Mouse (Mus musculus) adrenal gland, adult 8-10 months (tissue): ENCODE data around the gene Nexn. TPM values are rescaled to one million over a fixed set of nuclear protein-coding genes. Genes with fewer than 3 reads are reported as not detected.
A peak's percentile ranks its signal among the peaks of the same experiment; 100 is the strongest.

Experiments used
- DNase-seq: peaks from one replicate; pipeline ENCODE4 v3.0.0; 2022
- total RNA-seq, 4 experiments: library from RNA; stranded (reverse); gene quantifications; 2 replicates each; pipeline ENCODE4 v1.2.4; 2022

The Nexn gene
- total RNA-seq, 4 experiments from 2014 or later: 2.8 to 4.0 (median 3.1) TPM

DNA sequence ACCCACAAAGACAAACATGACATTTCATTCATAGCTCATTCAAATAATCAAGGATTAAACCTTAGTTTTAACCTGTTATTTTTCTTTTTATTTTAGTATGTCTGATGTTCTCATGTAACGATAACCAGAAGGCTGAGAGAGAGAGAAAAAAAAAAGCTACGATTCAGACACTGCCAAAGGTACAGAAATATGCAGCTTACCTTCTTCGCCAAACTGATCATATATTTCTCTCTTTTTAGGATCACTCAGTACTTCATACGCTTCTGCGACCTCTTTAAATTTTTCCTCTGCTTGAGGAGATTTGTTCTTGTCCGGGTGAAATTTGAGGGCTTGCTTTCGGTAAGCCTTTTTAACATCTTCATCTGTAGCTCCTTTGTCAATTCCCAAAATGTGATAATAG lies 73.0 kb downstream of the Nexn start:
- no peak for DNase-seq

DNA sequence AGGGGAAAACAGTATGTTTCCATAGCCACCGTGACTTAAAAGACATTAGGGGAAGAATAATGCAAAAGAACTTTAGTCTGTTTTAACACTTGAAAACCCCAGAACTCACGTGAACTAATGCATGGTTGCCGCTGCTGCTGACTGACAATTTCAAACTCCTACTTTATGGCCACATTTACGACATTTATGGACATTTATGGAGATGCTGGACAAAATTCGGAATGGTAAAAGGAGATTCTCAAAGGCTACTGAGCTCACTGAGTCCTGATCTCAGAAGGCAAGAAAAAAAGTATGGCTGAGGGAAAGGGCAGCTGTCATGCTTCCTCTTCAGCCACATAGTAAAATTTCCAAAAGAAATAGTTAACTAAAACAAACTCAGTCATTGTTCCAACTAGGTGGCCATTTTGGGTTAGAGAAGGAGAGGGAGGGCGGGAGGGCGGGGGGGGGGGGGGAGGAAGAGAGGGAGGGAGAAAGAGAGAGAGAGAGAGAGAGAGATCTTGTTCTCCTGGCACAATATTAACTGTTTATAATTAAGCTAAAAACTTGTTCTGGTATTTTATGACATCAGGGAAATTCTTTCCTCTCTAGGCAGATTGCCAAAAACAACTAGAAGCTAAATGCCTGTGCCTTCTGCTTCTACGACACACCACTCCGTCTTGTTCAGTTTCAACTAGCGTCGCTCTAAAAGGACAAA lies 73.8 kb downstream of the Nexn start:
- DNase-seq: no peak

- DNase-seq: peak; percentile 24
Observed at GRCm38 (mm10) chr3:152191791-152192237, 74.3 kb downstream of the Nexn start.

DNA sequence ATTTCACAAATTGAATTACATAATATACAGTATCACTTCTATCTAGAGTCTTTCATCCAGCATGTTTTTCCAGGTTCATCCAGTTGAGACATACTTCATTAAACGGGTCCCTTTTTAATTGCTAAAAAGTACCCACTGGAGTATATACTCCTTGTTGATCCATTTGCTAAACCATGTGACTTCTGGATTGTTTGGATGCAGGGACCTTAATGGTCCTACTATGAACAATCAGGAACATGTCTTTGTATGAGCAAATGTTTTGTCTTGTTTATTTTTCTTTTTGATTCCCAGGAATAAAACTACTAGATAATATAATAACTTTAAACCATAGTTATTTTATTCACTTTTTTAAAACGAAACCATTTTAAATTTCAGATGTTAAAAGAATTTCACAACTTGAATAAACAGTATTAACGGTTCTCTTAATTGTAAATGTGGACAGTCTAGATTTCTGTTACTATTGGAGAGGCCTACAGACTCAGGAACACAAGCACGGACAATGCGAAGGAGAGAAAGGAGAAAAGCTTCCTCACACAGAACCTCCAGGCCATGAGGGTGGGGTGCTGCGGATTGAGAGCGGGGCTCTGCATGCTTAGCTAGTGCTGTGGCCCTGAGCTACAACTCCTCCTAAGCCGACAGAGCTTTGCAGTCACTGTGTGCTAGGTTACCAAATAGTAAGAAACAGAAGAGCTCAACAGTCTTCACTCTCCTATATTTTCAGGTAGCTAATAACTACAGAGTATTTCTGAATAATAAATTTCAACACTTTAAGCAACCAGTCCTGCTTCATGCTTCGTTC lies 75.3 kb downstream of the Nexn start:
- DNase-seq: no peak

- no peak for DNase-seq
Observed at GRCm38 (mm10) chr3:152189306-152189705, 76.8 kb downstream of the Nexn start.

Other genes starting within 250 kb of the Nexn start
- gene Gipc2, start 100.1 kb downstream of the Nexn start, total RNA-seq: 1 to 10 TPM in 1 of 4 experiments, under 1 TPM in 3; 0.61 to 1.8 (median 0.82) TPM
- 10 to 100 TPM; 48.9 to 56.3 (median 52.6) TPM for gene Dnajb4, start 56.0 kb downstream of the Nexn start, total RNA-seq
- gene Fubp1, start 55.9 kb downstream of the Nexn start, total RNA-seq: 100 to 1,000 TPM; 105 to 167 (median 132) TPM
- 10 to 100 TPM in 3 of 4 experiments, 1 to 10 TPM in 1; 9.9 to 29.6 (median 16.8) TPM for gene Miga1, start 74.1 kb upstream of the Nexn start, total RNA-seq
- gene Usp33, start 80.1 kb upstream of the Nexn start, total RNA-seq: 100 to 1,000 TPM in 3 of 4 experiments, 10 to 100 TPM in 1; 93.9 to 139 (median 129) TPM
- gene Zzz3, start 129.1 kb upstream of the Nexn start, total RNA-seq: 10 to 100 TPM; 31.3 to 52.7 (median 48.1) TPM